Mouse (Mus musculus) frontal cortex, postnatal 10 days (tissue): ENCODE data around the gene Slc35b4.

Experiments used
- DNase-seq, 2 experiments: peaks; one replicate each; pipeline ENCODE4 v3.0.0; 2022; ENCODE audit warnings: low spot score in 2 of 2, mixed read lengths in 1 of 2

Slc35b4 gene

GRCm38 (mm10) chr6:34176864-34177247 lies at the start of gene Slc35b4:
Gene Slc35b4, minus strand, starts transcription at chr6:34177111.
- DNase-seq: peak; percentile 94

GRCm38 (mm10) chr6:34225004-34225599 lies 48.2 kb upstream of the Slc35b4 start:
- no peak for DNase-seq

DNA sequence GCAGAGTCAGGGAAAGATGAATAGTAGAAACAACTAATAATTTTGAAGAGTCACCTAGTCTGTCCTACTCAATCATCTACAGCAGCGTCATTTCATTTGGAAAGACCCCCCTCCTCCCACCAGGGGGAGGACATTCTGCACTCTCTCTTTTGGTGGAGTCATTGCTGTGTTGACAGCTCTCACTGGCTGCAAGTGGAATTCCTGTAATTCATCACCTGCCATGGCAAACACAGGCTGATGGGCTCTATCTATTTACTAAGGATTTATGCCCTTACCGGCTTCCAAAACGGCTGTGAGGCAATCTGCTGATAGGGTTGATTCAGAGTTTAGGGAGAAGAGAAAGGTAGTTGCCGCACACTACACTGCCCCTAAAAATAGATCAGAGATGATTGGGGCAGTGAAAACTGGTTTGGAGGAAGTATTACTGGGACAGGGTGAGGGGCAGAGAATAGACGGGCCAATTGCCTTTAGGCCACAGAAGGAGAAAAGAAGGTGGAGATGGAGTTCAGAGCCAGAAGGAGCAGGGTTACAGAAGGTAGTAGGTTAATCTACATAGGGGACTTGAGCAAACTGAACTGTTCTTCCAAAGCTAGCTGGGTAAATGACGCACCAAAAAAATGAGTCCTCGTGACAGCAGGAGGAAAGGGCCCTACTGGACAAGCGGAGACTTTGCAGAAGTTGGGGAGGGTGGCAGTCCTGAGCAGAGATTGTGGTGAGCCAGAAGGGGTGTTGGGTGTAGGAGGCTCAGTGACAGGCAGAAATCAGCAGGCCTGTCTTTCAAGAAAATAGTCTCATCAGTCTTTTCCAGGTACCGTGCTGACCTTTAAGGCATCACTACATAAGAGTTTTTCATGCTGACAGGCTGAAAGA lies 39.8 kb upstream of the Slc35b4 start:
- no peak for DNase-seq

GRCm38 (mm10) chr6:34205754-34206153 lies 28.8 kb upstream of the Slc35b4 start:
- DNase-seq: no peak

DNA sequence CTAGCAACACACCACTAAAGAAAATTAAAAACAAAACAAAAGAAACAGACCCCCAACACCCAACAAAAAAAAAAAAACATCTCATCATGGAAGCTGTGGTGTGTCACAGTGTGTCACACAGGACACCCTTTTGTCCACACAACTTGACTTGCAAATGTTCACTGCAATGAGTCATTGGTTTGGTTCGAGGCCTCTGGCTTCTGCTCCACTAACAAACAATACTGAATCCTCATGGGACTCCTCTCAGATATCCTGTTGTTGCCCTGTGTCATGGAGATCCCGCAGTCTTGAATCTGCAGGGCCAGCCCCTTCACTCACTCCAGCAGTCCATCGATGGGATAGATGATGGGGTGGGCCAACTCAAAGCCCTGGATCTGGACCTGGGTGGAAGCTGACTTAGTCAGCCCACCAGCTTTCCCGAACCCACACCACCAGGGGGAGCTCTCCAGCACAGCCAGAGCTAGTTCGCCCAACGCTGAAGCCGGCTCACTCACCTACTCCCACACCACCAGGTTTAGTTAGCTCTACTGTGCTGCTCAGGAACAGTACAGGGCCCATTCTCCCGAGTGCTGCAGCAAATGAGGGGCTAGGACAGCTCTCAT lies 28.2 kb upstream of the Slc35b4 start:
- no peak for DNase-seq

GRCm38 (mm10) chr6:34203503-34203902 lies 26.6 kb upstream of the Slc35b4 start:
- no peak for DNase-seq

DNA sequence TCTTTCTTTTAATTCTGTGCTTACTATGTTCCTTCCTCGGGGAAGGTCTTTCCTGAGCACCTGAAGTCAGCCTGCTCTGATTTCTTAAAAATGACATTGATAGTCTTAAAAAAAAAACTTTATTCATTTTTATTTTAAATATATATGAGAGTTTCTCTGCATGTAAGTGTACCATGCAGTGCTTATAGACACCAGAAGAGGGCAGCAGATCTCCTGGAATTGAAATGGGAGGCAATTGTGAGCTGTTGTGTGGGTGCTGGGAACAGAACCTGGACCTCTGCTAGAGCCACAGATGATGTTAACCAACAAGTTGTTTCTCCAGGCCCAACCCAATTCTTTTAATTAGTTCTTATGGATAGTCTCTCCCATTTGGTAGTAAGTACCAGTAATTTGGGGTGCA lies 18.1 kb upstream of the Slc35b4 start:
- no peak for DNase-seq

DNA sequence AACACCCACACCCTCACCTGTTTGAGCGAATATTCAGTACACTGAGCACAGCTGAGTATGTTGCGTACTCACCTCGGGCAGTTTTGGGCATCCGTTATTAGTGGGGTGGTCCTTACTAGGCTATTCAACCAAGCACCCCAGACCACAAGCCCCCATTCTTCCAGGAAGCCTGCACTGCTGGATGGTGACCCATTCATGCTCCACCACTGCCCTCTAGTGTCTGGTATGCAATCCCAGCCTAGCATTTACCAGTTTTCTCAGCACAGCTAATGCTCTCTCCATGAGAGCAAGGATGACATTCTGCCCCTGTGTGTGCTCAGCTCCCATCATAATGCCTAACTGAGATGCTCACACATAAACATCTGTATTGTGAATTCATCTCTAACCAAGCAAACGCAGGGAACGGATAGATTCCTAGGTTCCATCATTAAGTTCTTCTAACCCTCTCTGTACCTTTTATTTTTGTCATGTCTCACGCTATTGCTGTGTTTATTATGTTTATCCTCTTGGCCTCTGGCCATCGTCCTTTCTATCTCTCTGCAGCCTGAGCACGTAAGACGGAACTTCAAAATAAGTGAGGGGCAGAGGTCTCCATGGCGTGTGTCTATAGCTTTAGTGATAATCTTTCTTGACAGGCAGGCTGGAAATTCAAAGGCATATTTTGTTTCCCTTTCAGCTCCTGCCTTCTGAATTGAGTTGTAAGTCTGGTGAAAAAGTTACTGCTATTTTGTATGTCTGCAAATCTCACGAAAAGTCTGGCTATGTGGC lies 17.0 kb upstream of the Slc35b4 start:
- peak; percentile 18 to 62 for DNase-seq

GRCm38 (mm10) chr6:34191401-34191800 lies 14.5 kb upstream of the Slc35b4 start:
- no peak for DNase-seq

GRCm38 (mm10) chr6:34189494-34189893 lies 12.6 kb upstream of the Slc35b4 start:
- DNase-seq: no peak

DNA sequence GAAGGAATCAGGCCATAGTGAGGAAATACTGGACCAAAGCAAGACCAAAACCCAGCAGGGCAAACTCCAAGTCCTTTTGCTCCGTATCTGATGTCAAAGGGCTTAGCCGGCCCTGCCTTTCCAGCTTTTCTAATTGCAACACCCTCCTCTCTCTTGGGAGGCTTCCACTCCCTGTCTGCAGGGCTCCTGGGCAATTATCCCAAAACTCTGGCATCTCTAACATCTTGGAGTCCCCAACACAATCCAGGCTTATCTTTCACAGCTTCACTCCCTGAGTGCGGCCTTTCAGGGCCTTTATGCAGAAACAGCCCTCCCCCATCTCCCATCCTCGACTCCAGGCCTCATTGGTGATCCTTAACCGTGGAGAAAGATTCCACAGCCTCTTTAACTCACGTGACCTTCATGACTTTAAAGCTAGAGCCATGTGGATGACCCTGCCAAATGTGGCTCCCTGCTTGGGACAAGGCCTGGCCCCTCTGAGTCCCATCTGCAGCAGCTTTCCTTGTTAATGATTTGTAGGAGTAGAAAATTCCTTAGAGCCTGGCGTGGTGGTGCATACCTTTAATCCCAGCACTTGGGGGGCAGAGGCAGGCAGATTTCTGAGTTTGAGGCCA lies 11.2 kb upstream of the Slc35b4 start:
- no peak for DNase-seq

DNA sequence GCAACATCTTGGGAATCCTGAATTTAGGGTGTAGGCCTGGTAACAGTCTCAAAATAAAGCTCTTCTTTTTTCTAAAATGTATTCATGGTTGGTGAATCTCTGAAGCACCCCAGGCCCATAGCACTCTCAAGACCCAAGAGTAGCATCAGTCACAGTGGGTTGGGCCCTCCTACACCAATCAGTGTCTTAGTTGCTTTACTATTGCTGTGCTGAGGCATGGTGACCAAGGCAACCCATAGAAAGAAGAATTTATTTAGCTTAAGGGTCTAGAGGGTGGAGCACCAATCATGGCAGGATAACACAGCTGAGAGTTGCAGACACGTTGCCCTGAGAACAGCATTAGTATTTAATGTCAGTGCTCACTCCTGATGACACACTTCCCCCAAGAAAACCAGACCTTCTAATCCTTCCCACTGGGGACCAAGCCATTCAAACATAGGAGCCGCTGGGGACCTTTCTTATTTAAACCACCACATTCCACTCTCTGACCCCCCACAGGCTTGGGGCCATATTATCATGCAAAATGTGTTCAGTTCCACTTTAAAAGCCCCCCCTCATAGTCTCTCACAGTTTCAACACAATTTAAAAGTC lies 10.5 kb upstream of the Slc35b4 start:
- no peak for DNase-seq

DNA sequence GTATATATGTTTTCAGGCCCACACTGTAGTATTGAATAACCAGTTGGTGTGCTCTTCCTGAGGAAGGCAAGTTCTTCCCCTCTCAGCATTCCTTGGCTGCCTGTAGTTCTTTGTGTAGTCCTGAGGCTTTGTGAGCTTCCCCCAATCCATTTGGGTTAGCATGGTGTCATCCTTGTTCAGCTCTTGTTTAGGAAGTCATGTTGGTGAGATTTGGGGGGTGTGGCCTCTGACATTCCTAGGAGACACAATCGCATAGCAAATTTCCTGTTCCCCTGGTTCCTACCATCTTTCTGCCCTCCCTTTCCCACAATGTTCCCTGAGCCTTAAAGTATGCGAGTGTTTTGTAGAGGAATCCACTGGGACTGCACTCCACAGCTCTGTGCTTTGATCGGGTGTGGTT lies 6.4 kb upstream of the Slc35b4 start:
- DNase-seq: no peak

DNA sequence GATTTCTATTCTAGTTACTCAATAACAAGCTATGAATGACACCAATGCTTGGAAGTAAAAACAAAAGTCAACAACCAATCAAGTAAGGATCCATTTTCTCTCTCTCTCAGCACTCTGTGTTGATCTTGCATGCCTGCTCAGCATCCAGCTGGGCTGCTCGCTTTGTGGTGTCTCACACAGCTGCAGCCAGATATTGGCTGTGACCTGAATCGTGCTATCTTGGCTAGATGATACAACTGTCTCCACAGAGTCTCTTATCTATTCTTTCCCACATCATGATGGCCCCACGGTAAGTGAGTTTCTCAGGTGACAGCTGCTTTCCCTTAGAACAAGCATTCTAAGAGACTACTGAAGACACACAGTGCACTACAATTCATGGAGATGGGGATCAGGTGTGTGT lies 5.0 kb upstream of the Slc35b4 start:
- no peak for DNase-seq

DNA sequence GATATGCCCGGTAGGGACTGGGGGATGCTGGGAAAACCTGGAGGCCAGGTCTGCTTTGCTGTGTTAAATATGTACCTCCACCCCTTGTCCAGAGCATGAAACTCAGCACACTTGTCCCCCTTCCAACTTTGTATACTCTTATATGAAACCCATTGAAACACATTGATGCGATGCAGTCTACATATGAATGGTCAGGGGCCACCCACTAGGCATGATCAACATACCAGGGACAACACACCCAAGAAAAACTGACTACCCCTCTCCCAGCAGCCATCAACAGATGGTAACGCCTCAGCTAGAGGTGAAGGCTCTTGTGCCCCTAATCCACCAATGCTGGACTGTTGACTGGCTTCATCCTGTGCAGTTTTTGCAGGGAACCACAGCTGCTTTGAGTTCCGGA lies 3.0 kb upstream of the Slc35b4 start:
- no peak for DNase-seq

GRCm38 (mm10) chr6:34179007-34179406 lies 2.1 kb upstream of the Slc35b4 start:
- no peak for DNase-seq

GRCm38 (mm10) chr6:34176111-34176863 lies 624 bp downstream of the Slc35b4 start:
- no peak for DNase-seq

DNA sequence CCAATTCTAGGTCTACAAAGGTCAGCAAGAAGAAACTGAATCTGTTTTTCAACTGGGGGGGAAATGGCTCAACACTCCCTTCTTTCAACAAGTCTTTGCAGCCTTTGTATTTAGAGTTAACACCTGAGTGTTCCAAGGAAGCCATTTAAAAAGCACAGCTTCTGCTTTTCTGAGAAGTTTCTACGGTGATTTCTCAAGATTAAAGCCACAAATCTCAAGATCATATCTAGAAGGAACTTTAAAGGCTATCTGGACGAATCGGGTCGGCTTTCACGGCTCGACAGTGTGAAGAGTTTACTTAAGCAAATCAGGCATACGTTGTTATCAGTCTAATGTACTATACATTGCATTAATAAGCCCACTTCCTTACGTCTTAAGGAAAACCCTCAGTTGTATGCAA lies 2.2 kb downstream of the Slc35b4 start:
- DNase-seq: no peak

GRCm38 (mm10) chr6:34173251-34173650 lies 3.7 kb downstream of the Slc35b4 start:
- no peak for DNase-seq

- DNase-seq: no peak
These were observed 5.0 kb downstream of the Slc35b4 start for GRCm38 (mm10) chr6:34171748-34172457.
